Mouse (Mus musculus) megakaryocyte progenitor cell, adult 5-6 weeks (primary cell): ENCODE measurements at regions not wholly inside any gene's neighbourhood (a gene's known extent, or its start where the extent isn't known, plus 50 kb on each side); places are given as distances from the start of the nearest gene placed in this dataset.
A peak's percentile ranks its signal among the peaks of the same experiment; 100 is the strongest.

Source experiments
- ATAC-seq: replicated peaks from 2 replicates; pipeline ENCODE4 v1.8.0; 2016; ENCODE audit warnings: mild to moderate bottlenecking, moderate TSS enrichment, inconsistent platforms; ENCODE audit not compliant: poor library complexity

- ATAC-seq, result no peak
Observed at GRCm38 (mm10) chrX:11956194-11956593, 204.0 kb downstream of the Bcor start.

- ATAC-seq, result no peak
Observed at GRCm38 (mm10) chrX:11957011-11957410, 203.1 kb downstream of the Bcor start.

- no peak for ATAC-seq
Observed at GRCm38 (mm10) chrX:11959871-11960552, 200.1 kb downstream of the Bcor start.

GRCm38 (mm10) chrX:11961350-11961749 is 198.8 kb downstream of the Bcor start:
- ATAC-seq, result peak; percentile 76

- no peak for ATAC-seq
Observed at GRCm38 (mm10) chrX:11964428-11964827, 195.7 kb downstream of the Bcor start.

- no peak for ATAC-seq
Observed at GRCm38 (mm10) chrX:11978679-11979078, 181.5 kb downstream of the Bcor start.

GRCm38 (mm10) chrX:11983276-11983675 is 176.9 kb downstream of the Bcor start:
- ATAC-seq, result 0 out of 2 replicates have a peak, but pooled peaks have one; percentile 31
